Mouse (Mus musculus): ENCODE results near the gene Steap4. TPM values are rescaled to one million over a fixed set of nuclear protein-coding genes. Genes with fewer than 3 reads are reported as not detected.
"Not testable (repeated sequence)": the region's sequence is repeated elsewhere in the genome, so short reads cannot be mapped to it uniquely, and the experiment has no call there.

The Steap4 gene
- polyA plus RNA-seq, 1 experiment = 11.4 TPM

DNA sequence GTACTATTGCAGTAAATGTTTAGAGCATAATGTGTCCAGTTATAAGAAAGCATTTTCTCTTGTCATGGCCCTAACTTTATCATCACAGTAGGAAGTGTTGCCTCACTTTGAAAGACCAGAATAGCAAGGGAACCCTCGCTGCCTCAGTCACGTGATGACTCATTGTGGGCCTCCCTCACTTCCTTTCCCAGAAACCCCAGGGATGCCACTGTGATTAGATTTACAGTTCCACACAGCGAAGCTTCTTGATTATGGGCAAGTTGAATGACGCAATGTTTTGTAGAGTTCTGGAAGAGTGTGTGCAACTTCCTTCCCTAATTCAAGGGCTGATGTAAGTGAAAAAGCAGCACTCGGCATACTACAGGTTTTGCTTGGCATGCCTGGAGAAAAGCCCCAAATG, 20.3 kb downstream of the Steap4 start:
- no peaks in the 10 kb centered on the region for H3K27me3 ChIP-seq (ENCODE audit: control insufficient read depth, insufficient read depth, low read length)
- H3K4me1 ChIP-seq (replicated peaks; ENCODE audit: control insufficient read depth, insufficient read depth, low read length) = no peaks in the 10 kb centered on the region
- H3K36me3 ChIP-seq (ENCODE audit: control insufficient read depth, insufficient read depth, low read length) = no peaks in the 10 kb centered on the region
- no peak for DNase-seq
- H3K27ac ChIP-seq (ENCODE audit: control insufficient read depth, insufficient read depth, low read length) = no peak overlapping the region
- WGBS = 16% methylated on average over 5 of the region's 5 CpGs
- TF ChIP-seq POLR2A (IDR thresholded peaks at IDR 0.05; ENCODE audit: control insufficient read depth, extremely low read depth, insufficient read depth, low read length, poor library complexity) (no peak), CTCF (IDR thresholded peaks at IDR 0.05; ENCODE audit: borderline replicate concordance, control insufficient read depth, extremely low read depth, insufficient read depth, low read length, poor library complexity) (no peak)
- no peak overlapping the region for H3K4me3 ChIP-seq (ENCODE audit: control insufficient read depth, insufficient read depth, low read length)

DNA sequence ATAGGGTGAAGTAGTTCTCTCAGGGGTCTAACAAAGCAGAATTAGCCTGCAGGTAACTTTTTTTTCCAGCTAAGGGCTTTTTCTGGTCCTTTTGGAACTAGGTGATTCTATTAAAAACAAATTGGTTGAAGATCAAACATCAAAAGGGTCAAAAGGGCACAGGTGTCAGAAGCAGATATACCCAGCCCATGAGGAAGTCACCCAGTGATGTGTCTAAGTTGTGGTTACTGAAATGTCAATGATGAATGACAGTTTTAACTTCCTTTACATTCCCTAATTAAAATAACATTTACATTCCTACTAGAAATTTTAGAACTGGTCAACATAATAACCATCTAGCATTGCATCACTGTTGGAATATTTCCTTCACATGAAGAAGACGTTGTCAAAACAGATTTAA, 27.7 kb downstream of the Steap4 start:
- H3K27me3 ChIP-seq (ENCODE audit: control insufficient read depth, insufficient read depth, low read length) = no peaks in the 10 kb centered on the region

DNA sequence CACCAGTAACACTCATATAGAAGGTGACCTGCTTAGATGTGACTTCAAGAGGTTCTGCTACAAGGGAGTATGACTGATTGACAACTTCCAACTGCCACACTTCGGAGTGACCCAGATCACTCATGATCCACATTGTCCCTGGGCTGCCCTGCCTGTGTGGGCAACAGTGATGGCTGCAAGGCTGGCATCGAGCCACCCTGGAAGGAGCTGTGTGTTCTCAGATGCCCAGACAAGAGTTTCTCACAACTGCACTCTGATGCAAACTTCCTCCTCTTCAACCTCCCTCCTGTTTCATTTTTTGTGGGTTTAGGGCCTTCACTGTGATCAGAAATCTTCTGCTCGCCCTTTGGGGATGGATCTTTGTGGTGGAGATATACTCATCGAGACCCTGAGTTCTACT, 28.2 kb downstream of the Steap4 start:
- DNase-seq = no peak
- WGBS = 22% methylated on average over 4 of the region's 4 CpGs
- Histone ChIP-seq H3K4me1 (replicated peaks; ENCODE audit: control insufficient read depth, insufficient read depth, low read length) (no peaks in the 10 kb centered on the region), H3K27me3 (ENCODE audit: control insufficient read depth, insufficient read depth, low read length) (no peaks in the 10 kb centered on the region), H3K36me3 (ENCODE audit: control insufficient read depth, insufficient read depth, low read length) (no peaks in the 10 kb centered on the region), H3K4me3 (ENCODE audit: control insufficient read depth, insufficient read depth, low read length) (no peak overlapping the region), H3K27ac (ENCODE audit: control insufficient read depth, insufficient read depth, low read length) (no peak overlapping the region)
- TF ChIP-seq POLR2A (IDR thresholded peaks at IDR 0.05; ENCODE audit: control insufficient read depth, extremely low read depth, insufficient read depth, low read length, poor library complexity) (no peak), CTCF (IDR thresholded peaks at IDR 0.05; ENCODE audit: borderline replicate concordance, control insufficient read depth, extremely low read depth, insufficient read depth, low read length, poor library complexity) (no peak)

More for the DNA sequence above, 27.7 kb downstream of the Steap4 start:
- TF ChIP-seq POLR2A (IDR thresholded peaks at IDR 0.05; ENCODE audit: control insufficient read depth, extremely low read depth, insufficient read depth, low read length, poor library complexity) (no peak), CTCF (IDR thresholded peaks at IDR 0.05; ENCODE audit: borderline replicate concordance, control insufficient read depth, extremely low read depth, insufficient read depth, low read length, poor library complexity) (no peak)
- no peak overlapping the region for H3K4me3 ChIP-seq (ENCODE audit: control insufficient read depth, insufficient read depth, low read length)
- no peaks in the 10 kb centered on the region for H3K36me3 ChIP-seq (ENCODE audit: control insufficient read depth, insufficient read depth, low read length)
- WGBS = 34% methylated on average over 1 of the region's 1 CpGs
- H3K4me1 ChIP-seq (replicated peaks; ENCODE audit: control insufficient read depth, insufficient read depth, low read length) = no peaks in the 10 kb centered on the region
- no peak for DNase-seq
- no peak overlapping the region for H3K27ac ChIP-seq (ENCODE audit: control insufficient read depth, insufficient read depth, low read length)

DNA sequence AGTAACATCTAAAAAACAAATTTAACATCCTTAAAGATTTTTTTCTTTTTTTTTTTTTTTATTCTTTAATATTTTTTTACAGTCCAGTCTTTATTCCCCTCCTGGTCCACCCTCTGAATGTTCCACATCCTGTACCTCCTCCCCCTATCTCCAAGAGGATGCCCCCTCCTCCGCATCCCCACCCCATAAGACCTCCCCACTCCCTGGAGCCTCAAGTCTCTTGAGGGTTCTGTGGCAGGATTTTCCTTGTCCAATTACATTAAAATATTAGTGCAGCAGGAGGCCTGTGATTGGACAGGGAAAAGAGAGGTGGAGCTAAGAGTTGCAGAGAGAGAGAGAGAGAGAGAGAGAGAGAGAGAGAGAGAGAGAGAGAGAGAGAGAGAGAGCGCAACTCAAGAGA, 31.4 kb downstream of the Steap4 start:
- not testable (repeated sequence) for H3K4me1 ChIP-seq (replicated peaks; ENCODE audit: control insufficient read depth, insufficient read depth, low read length); H3K4me3 ChIP-seq (ENCODE audit: control insufficient read depth, insufficient read depth, low read length); H3K27ac ChIP-seq (ENCODE audit: control insufficient read depth, insufficient read depth, low read length); H3K36me3 ChIP-seq (ENCODE audit: control insufficient read depth, insufficient read depth, low read length); DNase-seq; H3K27me3 ChIP-seq (ENCODE audit: control insufficient read depth, insufficient read depth, low read length)
- 83% methylated on average over 2 of the region's 2 CpGs for WGBS

DNA sequence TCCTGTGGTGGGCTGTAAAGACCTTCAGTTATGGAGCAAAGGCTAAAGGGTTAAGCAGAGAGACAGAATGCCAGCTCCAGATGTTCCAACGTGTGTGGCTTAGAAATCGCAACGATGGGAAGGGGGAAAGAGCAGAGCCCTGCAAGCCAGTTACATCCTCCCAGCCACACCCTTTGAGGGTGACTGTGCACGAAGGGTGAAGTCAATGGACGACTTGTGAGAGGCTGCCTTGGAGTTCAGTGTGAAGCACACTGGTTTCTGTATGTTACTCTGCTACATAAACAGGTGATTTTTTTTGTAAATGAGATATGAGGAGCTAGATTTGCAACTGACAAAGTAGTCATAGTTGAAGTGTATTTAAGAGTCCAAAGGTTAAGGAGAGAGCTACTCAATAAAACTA, 33.5 kb downstream of the Steap4 start:
- Histone ChIP-seq H3K36me3 (ENCODE audit: control insufficient read depth, insufficient read depth, low read length) (no peaks in the 10 kb centered on the region), H3K27ac (ENCODE audit: control insufficient read depth, insufficient read depth, low read length) (no peak overlapping the region), H3K4me1 (replicated peaks; ENCODE audit: control insufficient read depth, insufficient read depth, low read length) (no peaks in the 10 kb centered on the region), H3K27me3 (ENCODE audit: control insufficient read depth, insufficient read depth, low read length) (no peaks in the 10 kb centered on the region), H3K4me3 (ENCODE audit: control insufficient read depth, insufficient read depth, low read length) (no peak overlapping the region)
- WGBS = 48% methylated on average over 5 of the region's 5 CpGs
- TF ChIP-seq CTCF (IDR thresholded peaks at IDR 0.05; ENCODE audit: borderline replicate concordance, control insufficient read depth, extremely low read depth, insufficient read depth, low read length, poor library complexity) (no peak), POLR2A (IDR thresholded peaks at IDR 0.05; ENCODE audit: control insufficient read depth, extremely low read depth, insufficient read depth, low read length, poor library complexity) (no peak)
- DNase-seq = no peak

DNA sequence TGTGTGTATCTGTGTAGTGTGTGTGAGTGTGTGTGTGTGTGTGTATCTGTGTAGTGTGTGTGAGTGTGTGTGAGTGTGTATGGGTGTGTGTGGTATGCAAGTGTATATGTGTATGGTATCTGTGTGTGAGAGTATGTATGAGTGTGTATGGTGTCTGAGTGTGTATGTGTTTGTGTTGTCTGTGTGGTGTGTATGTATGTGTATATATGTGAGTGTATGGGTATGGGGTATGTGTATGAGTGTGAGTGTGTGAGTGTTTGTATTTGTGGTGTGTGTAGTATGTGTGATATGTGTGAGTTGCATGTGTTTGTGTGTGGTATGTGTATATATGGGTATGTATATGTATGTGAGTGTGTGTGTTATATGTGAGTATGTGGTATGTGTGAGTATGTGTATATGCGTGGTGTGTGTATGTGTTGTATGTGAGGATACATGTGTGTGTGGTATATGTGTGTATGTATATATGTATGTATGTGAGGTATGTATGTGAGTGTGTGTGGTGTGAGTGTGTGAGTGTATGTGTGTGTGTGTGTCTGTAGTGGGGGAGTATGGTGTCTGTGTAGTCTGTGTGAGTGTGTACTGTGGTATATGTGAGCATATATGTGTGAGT, 35.1 kb downstream of the Steap4 start:
- no peak for DNase-seq
- 98% methylated on average over 1 of the region's 1 CpGs for WGBS
- H3K27me3 ChIP-seq (ENCODE audit: control insufficient read depth, insufficient read depth, low read length) = no peaks in the 10 kb centered on the region
- H3K4me1 ChIP-seq (replicated peaks; ENCODE audit: control insufficient read depth, insufficient read depth, low read length) = no peaks in the 10 kb centered on the region
- no peak overlapping the region for H3K27ac ChIP-seq (ENCODE audit: control insufficient read depth, insufficient read depth, low read length)
- no peak overlapping the region for H3K4me3 ChIP-seq (ENCODE audit: control insufficient read depth, insufficient read depth, low read length)
- no peak for TF ChIP-seq POLR2A (IDR thresholded peaks at IDR 0.05; ENCODE audit: control insufficient read depth, extremely low read depth, insufficient read depth, low read length, poor library complexity)
- no peak for TF ChIP-seq CTCF (IDR thresholded peaks at IDR 0.05; ENCODE audit: borderline replicate concordance, control insufficient read depth, extremely low read depth, insufficient read depth, low read length, poor library complexity)
- H3K36me3 ChIP-seq (ENCODE audit: control insufficient read depth, insufficient read depth, low read length) = no peaks in the 10 kb centered on the region

DNA sequence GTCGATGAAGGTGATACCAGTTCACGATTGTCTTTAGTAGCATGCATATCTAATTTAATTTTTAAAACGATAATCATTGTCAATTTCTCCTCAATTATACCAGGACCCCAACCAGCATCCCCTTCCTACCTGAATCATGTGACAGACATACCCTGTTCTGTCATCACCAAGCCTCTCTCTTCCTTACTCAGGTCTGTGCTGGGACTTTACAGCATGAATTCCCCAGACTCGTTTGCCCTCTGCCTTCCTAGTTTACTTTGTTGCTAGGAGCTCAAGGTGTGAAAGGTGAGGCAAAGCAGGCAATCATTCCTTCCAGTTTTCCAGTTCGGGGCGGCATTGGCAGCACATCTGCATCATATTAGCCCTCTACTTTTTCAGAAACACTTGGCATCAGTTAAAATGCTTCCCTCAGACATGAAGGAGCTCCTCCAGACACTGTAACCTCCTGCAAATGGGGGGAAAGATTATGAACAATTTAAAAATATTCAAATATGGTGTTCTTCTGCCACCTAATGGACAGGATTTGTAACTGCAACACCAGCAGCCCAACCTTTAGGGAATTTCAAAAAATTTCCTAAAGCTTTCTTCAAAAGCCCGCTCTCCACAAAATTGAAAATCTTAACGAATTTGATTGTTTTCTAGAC, 36.3 kb downstream of the Steap4 start:
- no peaks in the 10 kb centered on the region for H3K36me3 ChIP-seq (ENCODE audit: control insufficient read depth, insufficient read depth, low read length)
- DNase-seq = no peak
- WGBS = 59% methylated on average over 8 of the region's 8 CpGs
- no peaks in the 10 kb centered on the region for H3K4me1 ChIP-seq (replicated peaks; ENCODE audit: control insufficient read depth, insufficient read depth, low read length)
- no peaks in the 10 kb centered on the region for H3K27me3 ChIP-seq (ENCODE audit: control insufficient read depth, insufficient read depth, low read length)
- no peak overlapping the region for H3K27ac ChIP-seq (ENCODE audit: control insufficient read depth, insufficient read depth, low read length)
- no peak overlapping the region for H3K4me3 ChIP-seq (ENCODE audit: control insufficient read depth, insufficient read depth, low read length)
- TF ChIP-seq POLR2A (IDR thresholded peaks at IDR 0.05; ENCODE audit: control insufficient read depth, extremely low read depth, insufficient read depth, low read length, poor library complexity) = no peak
- TF ChIP-seq CTCF (IDR thresholded peaks at IDR 0.05; ENCODE audit: borderline replicate concordance, control insufficient read depth, extremely low read depth, insufficient read depth, low read length, poor library complexity) = no peak

Measured in thymus, adult 2 months (tissue).